12 mouse cellular contexts compared by ENCODE assay signal in the genomic region with DNA sequence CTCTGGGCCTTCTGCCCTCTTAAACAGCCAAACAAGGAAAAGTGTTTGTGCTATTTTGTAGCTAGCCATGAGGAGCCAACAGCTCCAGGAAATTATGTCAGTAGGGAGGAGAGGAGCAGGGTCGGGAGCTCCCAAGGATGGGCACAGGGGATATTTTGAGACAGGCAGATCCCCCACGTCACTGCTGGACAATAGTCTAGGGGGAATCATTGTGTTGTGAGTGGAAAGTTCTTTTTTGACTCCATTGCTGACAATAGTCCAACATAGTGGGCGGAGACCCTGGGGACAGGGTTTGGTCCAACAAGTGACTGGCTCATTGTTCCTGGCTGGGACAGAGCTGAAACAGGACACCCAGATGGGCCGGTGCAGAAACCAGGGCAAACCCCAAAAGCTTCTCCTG. TPM values are rescaled to one million over a fixed set of nuclear protein-coding genes. Genes with fewer than 3 reads are reported as not detected.
DNase-seq lines count a peak whose midpoint lies in the region; ATAC-seq and TF ChIP-seq lines count a peak whose summit lies in the region.
"Had no signal": no experiment of that assay in that cellular context is flagged by ENCODE, and none has a peak within 500 bp of the region (broad histone marks: within the 10 kb centered on the region; RNA-seq: fewer than 3 reads in every experiment).

No protein-coding gene starts in this region.

- no peak overlapping the region for H3K4me3 ChIP-seq in heart, embryonic 10.5 days
- no peak overlapping the region for H3K4me3 ChIP-seq in bone marrow macrophage, adult 2 months (ENCODE audit: insufficient read depth, low read length)
- no peak overlapping the region for H3K4me3 ChIP-seq in heart, embryonic 14.5 days (ENCODE audit: control insufficient read depth in 1 of 2, insufficient read depth in 1 of 2, low read depth in 1 of 2, low read length in 2 of 2)
- H3K4me3 ChIP-seq: forebrain, embryonic 13.5 days; hindbrain, embryonic 12.5 days; liver, embryonic 13.5 days had no signal

- no peak overlapping the region for H3K27ac ChIP-seq in heart, embryonic 10.5 days
- H3K27ac ChIP-seq in bone marrow macrophage, adult 2 months (ENCODE audit: insufficient read depth, low read depth, low read length), result peak overlapping the region; percentile 90
- peak overlapping the region; percentile 2 to 63; a peak in 2 of 4 replicates for H3K27ac ChIP-seq in heart, embryonic 14.5 days (replicated peaks in 1 of 2; ENCODE audit: control insufficient read depth in 1 of 2, insufficient read depth in 1 of 2, low read depth in 2 of 2, low read length in 2 of 2)
- H3K27ac ChIP-seq: forebrain, embryonic 13.5 days; hindbrain, embryonic 12.5 days; liver, embryonic 13.5 days had no signal

- peaks cover 30% of the 10 kb centered on the region for H3K4me1 ChIP-seq in heart, embryonic 10.5 days
- peaks cover 36% of the 10 kb centered on the region for H3K4me1 ChIP-seq in bone marrow macrophage, adult 2 months (ENCODE audit: control insufficient read depth, insufficient read depth, low read length)
- H3K4me1 ChIP-seq in heart, embryonic 14.5 days (ENCODE audit: control insufficient read depth in 2 of 2, insufficient read depth in 2 of 2, low read length in 2 of 2), result peaks cover 9 to 17% of the 10 kb centered on the region in 2 experiments; a peak in 2 of 4 replicates

- no peaks in the 10 kb centered on the region for H3K9me3 ChIP-seq in heart, embryonic 10.5 days
- no peaks in the 10 kb centered on the region for H3K9me3 ChIP-seq in heart, embryonic 14.5 days (ENCODE audit: control insufficient read depth, low read length)
- H3K9me3 ChIP-seq: forebrain, embryonic 13.5 days; hindbrain, embryonic 12.5 days; liver, embryonic 13.5 days had no signal

- peaks cover 25% of the 10 kb centered on the region for H3K27me3 ChIP-seq in heart, embryonic 10.5 days (ENCODE audit: insufficient read depth, poor library complexity, severe bottlenecking)
- H3K27me3 ChIP-seq in heart, embryonic 14.5 days (ENCODE audit: control insufficient read depth, insufficient read depth, low read length), result no peaks in the 10 kb centered on the region
- H3K27me3 ChIP-seq: forebrain, embryonic 13.5 days; hindbrain, embryonic 12.5 days; liver, embryonic 13.5 days had no signal

- TF ChIP-seq POLR2A in bone marrow macrophage, adult 2 months (IDR thresholded peaks at IDR 0.05; ENCODE audit: borderline replicate concordance, low read depth, low read length), result no peak

- DNase-seq in heart, adult 11 months, result peak; percentile 99
- no peak for DNase-seq in heart, embryonic 10.5 days (ENCODE audit: low spot score)
- peak; percentile 80 for DNase-seq in lung, postnatal 10 days
- DNase-seq in layer of hippocampus, adult 11-12 months (ENCODE audit: low spot score), result no peak
- DNase-seq in cerebellum, adult 11 months, result no peak
- no peak for DNase-seq in left cerebral cortex, adult 18-20 months (ENCODE audit: low spot score in 2 of 2)
- DNase-seq: liver, embryonic 13.5 days had no signal

- H3K9ac ChIP-seq in heart, embryonic 14.5 days (ENCODE audit: low read length), result no peak overlapping the region
- H3K9ac ChIP-seq: forebrain, embryonic 13.5 days; hindbrain, embryonic 12.5 days; liver, embryonic 13.5 days had no signal

- 59% methylated on average over 4 of the region's 4 CpGs for WGBS in heart, embryonic 10.5 days
- WGBS in heart, embryonic 14.5 days, result 56% methylated on average over 4 of the region's 4 CpGs

- ATAC-seq in heart, embryonic 14.5 days (ENCODE audit: insufficient number of reproducible peaks, insufficient read depth, low FRiP score, low read depth), result no peak
- ATAC-seq: forebrain, embryonic 13.5 days had no signal

- H3K36me3 ChIP-seq in heart, embryonic 10.5 days, result no peaks in the 10 kb centered on the region
- no peaks in the 10 kb centered on the region for H3K36me3 ChIP-seq in heart, embryonic 14.5 days (ENCODE audit: control insufficient read depth, insufficient read depth, low read length)
- H3K36me3 ChIP-seq: hindbrain, embryonic 12.5 days; liver, embryonic 13.5 days had no signal

- TF ChIP-seq CTCF in bone marrow macrophage, adult 2 months (IDR thresholded peaks at IDR 0.05; ENCODE audit: low read depth, low read length), result no peak

- H3K4me2 ChIP-seq in heart, embryonic 14.5 days (ENCODE audit: low read length), result no peak overlapping the region
- H3K4me2 ChIP-seq: forebrain, embryonic 13.5 days; hindbrain, embryonic 12.5 days; liver, embryonic 13.5 days; midbrain, embryonic 11.5 days had no signal

RNA-seq across cellular contexts. Expression of gene P2ry6, which starts 18.7 kb away (rescaled TPM):
- polyA plus RNA-seq in heart, embryonic 10.5 days (2016; fragmentation: Nextera tagmentation; extraction: Ambion mirVana), result 0.97 and 1.2 TPM in 2 replicates
- 387 and 402 TPM in 2 replicates for polyA plus RNA-seq in bone marrow macrophage, adult 2 months (2012; ENCODE audit: insufficient read depth, insufficient read length, missing spikeins)
- 4.3 and 5.4 TPM in 2 replicates for polyA plus RNA-seq in heart, embryonic 14.5 days (2014; fragmentation: Nextera tagmentation; extraction: Ambion mirVana)
- total RNA-seq in left cerebral cortex, adult 18-20 months (2021), result 1 to 10 TPM; 2.6 to 3.0 TPM

RNA-seq across cellular contexts. Expression of gene P2ry2, which starts 19.5 kb away (rescaled TPM):
- 1.0 and 1.1 TPM in 2 replicates for polyA plus RNA-seq in heart, embryonic 10.5 days (2016; fragmentation: Nextera tagmentation; extraction: Ambion mirVana)
- polyA plus RNA-seq in bone marrow macrophage, adult 2 months (2012; ENCODE audit: insufficient read depth, insufficient read length, missing spikeins), result 4.8 and 5.2 TPM in 2 replicates
- 1.8 and 2.5 TPM in 2 replicates for polyA plus RNA-seq in heart, embryonic 14.5 days (2014; fragmentation: Nextera tagmentation; extraction: Ambion mirVana)
- 1 to 10 TPM; 1.5 to 1.6 TPM for total RNA-seq in left cerebral cortex, adult 18-20 months (2021)
- polyA plus RNA-seq: forebrain, embryonic 13.5 days; midbrain, embryonic 11.5 days had no signal

Comparison
In these comparisons a context has a peak if more than half of its experiments do, and no peak if none do; other contexts are left out.
1. DNase-seq: peak in heart, adult 11 months (single experiment) and lung, postnatal 10 days (single experiment); none in heart, embryonic 10.5 days (single experiment), layer of hippocampus, adult 11-12 months (single experiment), cerebellum, adult 11 months (single experiment) and left cerebral cortex, adult 18-20 months (0 of 2).
2. RNA of gene P2ry6, which starts 18.7 kb away (polyA plus RNA-seq): 387 to 402 TPM in bone marrow macrophage, adult 2 months; 4.3 to 5.4 TPM in heart, embryonic 14.5 days and 0.97 to 1.2 TPM in heart, embryonic 10.5 days; every median in the first group is over 10 times any median in the second.